Mouse (Mus musculus): ENCODE data around the gene Ltb.

- no peak for TF ChIP-seq CTCF (IDR thresholded peaks at IDR 0.05; ENCODE audit: borderline replicate concordance, insufficient read depth, low read depth, low read length)
- no peak for TF ChIP-seq POLR2A (IDR thresholded peaks at IDR 0.05; ENCODE audit: borderline replicate concordance, insufficient read depth, low read length)
These were observed 5.1 kb upstream of the Ltb start for GRCm38 (mm10) chr17:35189186-35189585.
